Mouse (Mus musculus) thymus, adult 2 months (tissue): Measurements from ENCODE around the gene Plce1.

Experiments
- CTCF ChIP-seq: fragments of 200-500 bp; IDR thresholded peaks from 2 replicates; pipeline ENCODE4 v1.5.1; 2012; ENCODE audit warnings: mild to moderate bottlenecking, control low read depth, low read length, moderate library complexity, borderline replicate concordance; ENCODE audit not compliant: control insufficient read depth, poor library complexity, insufficient read depth; ENCODE audit errors: extremely low read depth
- POLR2A ChIP-seq: fragments of 200-500 bp; IDR thresholded peaks from 2 replicates; pipeline ENCODE4 v1.6.1; 2012; ENCODE audit warnings: mild to moderate bottlenecking, low read length, control low read depth, moderate library complexity; ENCODE audit not compliant: control insufficient read depth, poor library complexity, insufficient read depth; ENCODE audit errors: extremely low read depth

DNA sequence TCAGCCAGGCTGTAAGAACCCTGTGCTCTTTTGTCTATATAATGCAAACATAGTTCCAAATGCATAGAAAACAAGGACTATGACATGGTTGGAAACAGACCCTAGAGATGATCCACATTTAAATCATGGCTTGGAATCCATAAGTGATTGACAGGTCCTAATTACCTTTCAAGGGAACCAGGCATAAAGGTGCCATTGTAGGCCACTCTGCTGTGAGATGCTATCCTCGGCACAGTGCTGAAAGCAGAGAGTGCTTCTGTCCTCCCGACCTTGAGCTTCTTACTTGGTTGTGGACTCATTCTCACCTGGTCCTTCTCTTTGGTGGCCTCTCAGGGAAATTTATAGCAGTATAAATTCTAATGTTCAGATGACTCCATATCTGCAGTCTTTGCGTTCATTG, 46.6 kb downstream of the Plce1 start:
- no peak for TF ChIP-seq CTCF
- no peak for TF ChIP-seq POLR2A
